Mouse (Mus musculus): ENCODE data around the gene Pde4d.

The Pde4d gene

DNA sequence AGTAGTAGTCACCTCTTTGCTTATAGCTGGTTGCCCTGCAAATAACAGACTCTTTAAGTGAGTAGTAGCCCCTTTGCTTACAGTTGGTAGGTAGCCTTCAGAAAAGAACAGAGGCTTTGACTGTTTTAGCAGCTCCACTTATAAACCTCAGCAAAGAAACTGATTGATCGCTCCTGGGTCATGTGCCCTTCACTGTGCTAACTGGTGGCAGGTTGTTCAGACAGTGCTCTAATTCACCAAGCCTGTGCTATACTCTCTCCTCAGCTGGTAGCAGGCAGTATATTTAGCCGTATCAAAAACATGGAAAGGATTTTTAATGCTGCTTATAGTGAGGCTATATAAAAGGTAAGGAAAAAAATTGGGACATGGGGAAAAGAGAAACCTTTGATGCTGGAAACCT is 370.7 kb downstream of the Pde4d start:
- in situ Hi-C loops (cut with MboI, MseI), result no loop called here

- in situ Hi-C loops (cut with MboI, MseI), result no loop called here
Observed at GRCm38 (mm10) chr13:108821270-108821669, 371.5 kb downstream of the Pde4d start.

- in situ Hi-C loops (cut with MboI, MseI), result no loop called here
Observed at GRCm38 (mm10) chr13:108824638-108825310, 375.0 kb downstream of the Pde4d start.

GRCm38 (mm10) chr13:108825501-108825900 is 375.8 kb downstream of the Pde4d start:
- in situ Hi-C loops (cut with MboI, MseI), result no loop called here

DNA sequence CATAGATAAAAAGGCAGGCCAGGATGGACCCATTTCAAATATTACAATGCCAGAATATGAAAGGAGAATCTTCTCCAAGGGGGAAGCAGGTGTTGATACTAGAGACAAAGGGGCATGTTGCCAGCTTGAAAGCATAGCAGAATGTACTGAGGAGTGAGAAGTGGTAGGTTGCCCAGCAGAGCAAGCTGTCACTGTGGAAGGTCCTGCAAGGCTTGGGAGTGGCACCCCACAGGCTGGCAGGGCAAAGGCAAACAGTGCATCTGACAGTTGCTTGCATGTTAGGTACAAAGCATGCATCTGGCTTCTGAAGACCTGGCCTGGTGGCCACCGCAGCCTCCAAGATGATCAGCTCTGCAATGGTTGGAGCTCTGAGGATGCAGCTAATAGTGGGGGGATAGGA is 384.4 kb downstream of the Pde4d start:
- in situ Hi-C loops (cut with MboI, MseI), result no loop called here

DNA sequence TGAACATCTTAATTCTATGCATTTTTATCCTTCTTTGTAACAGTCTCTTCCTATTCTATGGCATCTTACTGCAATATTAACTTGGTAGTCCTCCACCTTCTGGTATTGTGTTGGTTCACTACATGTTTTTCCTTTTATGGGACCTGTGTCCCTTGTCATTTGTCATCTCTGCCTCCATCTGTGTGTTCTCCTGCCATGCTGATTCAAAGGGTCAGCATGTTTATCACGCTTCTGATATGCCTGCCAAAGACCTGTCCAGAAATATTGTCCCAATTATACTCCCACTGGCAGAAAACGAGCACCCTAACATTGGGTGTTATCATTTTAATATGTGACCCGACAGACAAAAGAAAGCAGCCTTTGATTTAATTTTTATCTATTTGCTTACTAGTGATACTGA is 386.6 kb downstream of the Pde4d start:
- in situ Hi-C loops (cut with MboI, MseI), result no loop called here

DNA sequence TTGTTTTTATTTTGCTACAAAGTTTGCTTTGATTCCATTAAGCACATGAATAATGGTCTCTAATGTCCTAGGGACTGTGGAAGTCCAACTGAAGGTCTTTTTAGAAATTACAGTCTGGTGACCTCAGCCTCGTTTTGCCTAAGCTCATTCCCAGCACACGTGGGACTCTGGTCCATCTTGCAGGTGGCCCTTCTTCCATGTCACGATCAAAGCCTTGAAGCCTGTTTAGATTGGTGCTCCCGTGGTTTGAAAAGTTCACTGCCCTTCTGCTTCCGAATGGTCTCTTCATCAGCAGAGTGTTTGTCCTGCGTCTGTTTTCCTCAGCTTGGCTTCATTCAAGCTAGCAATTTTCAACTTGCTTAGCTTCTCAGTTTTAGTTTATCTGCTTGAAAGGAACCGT is 389.4 kb downstream of the Pde4d start:
- in situ Hi-C loops (cut with MboI, MseI), result no loop called here

- in situ Hi-C loops (cut with MboI, MseI), result no loop called here
Observed at GRCm38 (mm10) chr13:108854090-108854489, 404.3 kb downstream of the Pde4d start.

DNA sequence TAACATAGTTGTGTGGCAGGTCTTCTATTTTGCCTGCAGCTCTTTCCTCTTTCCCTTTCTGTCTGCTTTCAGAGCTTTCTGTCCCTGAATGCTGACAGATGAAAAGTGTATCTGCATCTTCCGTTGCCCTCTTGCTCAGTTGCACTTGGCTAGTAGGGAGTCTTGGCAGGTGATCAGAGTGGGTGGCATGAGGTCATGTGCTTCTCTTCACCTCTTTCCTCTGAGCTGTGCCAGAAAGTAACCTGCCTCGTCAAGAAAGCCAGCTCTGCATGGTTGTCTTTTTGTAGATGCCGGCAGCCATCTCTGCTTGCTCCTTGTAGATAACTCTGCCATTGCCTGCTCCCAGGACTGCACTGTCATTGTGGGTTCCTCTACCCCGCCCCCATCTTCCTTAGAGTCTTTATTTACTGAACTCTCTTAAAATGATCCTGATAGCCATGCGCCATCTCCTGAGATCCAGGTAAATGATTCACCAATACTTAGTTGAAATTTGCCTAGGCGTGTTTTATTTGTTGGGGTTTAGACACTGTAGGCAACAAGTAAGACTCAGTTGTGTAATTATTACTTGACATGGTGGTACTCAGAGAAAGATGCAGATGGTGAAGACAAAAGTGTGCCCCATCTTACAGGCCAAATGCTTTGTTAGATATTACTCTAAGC is 407.2 kb downstream of the Pde4d start:
- in situ Hi-C loops (cut with MboI, MseI), result no loop called here

GRCm38 (mm10) chr13:108859336-108859735 is 409.6 kb downstream of the Pde4d start:
- in situ Hi-C loops (cut with MboI, MseI), result no loop called here

- in situ Hi-C loops (cut with MboI, MseI), result no loop called here
Observed at GRCm38 (mm10) chr13:108860737-108861136, 411.0 kb downstream of the Pde4d start.

DNA sequence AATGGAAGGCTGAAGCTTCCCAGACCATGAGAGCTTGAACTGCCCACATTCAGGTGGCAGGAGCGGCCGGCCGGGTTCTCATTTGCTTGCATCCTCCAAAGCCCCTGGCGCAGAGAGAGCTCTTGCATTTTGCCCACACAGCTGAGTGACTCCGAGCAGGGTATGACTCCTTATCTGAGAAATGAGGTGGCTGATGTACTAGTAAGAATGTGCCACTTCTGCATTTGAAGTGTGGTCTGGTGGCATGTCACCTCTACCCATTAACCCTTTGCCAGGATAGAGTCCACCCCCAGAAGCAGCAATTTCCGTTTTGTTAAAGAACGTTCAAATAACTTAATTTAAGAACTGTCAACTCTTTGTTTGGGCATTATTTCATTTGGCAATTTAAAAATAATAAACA is 412.0 kb downstream of the Pde4d start:
- in situ Hi-C loops (cut with MboI, MseI), result no loop called here

DNA sequence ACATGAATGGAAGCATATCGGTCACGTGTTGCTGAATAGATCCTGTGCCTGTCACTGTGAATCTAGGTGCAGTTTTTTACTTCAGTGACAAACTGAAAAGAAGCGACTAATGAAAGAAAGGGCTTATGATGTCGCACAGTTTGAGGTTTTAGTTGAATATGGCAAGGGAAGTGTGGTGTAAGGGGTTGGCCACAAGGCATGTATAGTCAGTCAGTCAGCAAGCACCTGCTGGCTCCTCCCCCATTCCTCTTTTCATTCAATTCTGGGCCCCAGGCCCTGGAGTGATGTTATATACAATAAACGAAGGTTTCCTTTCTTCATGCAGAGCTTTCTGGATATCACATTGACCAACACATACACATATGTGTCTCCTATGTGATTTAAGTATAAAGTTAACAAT is 412.4 kb downstream of the Pde4d start:
- in situ Hi-C loops (cut with MboI, MseI), result no loop called here

- in situ Hi-C loops (cut with MboI, MseI), result no loop called here
Observed at GRCm38 (mm10) chr13:108900160-108900559, 450.4 kb downstream of the Pde4d start.

GRCm38 (mm10) chr13:108905121-108905520 is 455.4 kb downstream of the Pde4d start:
- in situ Hi-C loops (cut with MboI, MseI), result no loop called here

- in situ Hi-C loops (cut with MboI, MseI), result no loop called here
Observed at GRCm38 (mm10) chr13:108909193-108909592, 459.4 kb downstream of the Pde4d start.

- in situ Hi-C loops (cut with MboI, MseI), result no loop called here
Observed at GRCm38 (mm10) chr13:108914626-108915025, 464.9 kb downstream of the Pde4d start.

DNA sequence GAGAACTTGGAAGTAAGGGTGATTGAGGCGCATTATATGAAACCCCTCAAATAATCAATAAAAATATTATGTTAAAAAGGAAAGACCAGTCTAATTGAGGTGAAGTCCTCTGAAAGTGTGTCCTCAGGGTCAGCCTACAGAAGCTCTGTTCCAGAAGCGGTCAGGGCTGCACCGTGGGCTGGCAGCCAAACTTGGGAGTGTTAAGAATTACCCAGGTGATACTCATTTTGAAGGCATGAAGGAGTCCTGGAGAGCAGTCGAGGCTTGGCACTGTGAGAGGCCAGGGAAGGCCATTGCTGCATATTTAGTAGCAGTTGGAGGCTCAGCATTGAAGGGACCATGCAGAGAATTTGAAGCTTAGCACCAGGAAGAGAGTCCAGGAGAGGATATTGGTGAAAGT is 471.4 kb downstream of the Pde4d start:
- in situ Hi-C loops (cut with MboI, MseI), result no loop called here

GRCm38 (mm10) chr13:108934854-108935253 is 485.1 kb downstream of the Pde4d start:
- in situ Hi-C loops (cut with MboI, MseI), result no loop called here

GRCm38 (mm10) chr13:108937272-108937671 is 487.5 kb downstream of the Pde4d start:
- in situ Hi-C loops (cut with MboI, MseI), result no loop called here

DNA sequence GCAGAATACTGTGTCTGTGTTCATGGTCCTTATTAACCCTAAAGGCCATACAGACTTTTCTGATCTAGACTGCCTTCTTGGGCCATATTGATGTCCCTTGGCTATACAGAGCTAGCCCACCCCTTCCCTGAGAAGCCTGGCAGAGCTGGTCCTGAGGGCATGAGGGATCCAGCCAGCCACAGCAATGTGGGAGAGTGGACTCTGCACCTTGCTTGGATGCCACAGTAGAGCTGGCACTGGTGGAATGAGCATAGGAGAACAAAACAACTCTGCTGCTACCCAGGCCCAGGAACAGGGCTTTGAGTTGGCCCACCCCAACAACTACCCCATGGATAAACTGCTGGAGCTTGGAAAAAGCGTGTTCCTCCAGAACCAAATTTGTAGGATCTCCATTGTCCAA is 503.2 kb downstream of the Pde4d start:
- in situ Hi-C loops (cut with MboI, MseI), result no loop called here

- in situ Hi-C loops (cut with MboI, MseI), result no loop called here
Observed at GRCm38 (mm10) chr13:108956059-108956458, 506.3 kb downstream of the Pde4d start.

GRCm38 (mm10) chr13:108964056-108964455 is 514.3 kb downstream of the Pde4d start:
- in situ Hi-C loops (cut with MboI, MseI), result no loop called here

GRCm38 (mm10) chr13:108981144-108981543 is 531.4 kb downstream of the Pde4d start:
- in situ Hi-C loops (cut with MboI, MseI), result no loop called here

All from regulatory T cell (primary cell).